In the genomic region with DNA sequence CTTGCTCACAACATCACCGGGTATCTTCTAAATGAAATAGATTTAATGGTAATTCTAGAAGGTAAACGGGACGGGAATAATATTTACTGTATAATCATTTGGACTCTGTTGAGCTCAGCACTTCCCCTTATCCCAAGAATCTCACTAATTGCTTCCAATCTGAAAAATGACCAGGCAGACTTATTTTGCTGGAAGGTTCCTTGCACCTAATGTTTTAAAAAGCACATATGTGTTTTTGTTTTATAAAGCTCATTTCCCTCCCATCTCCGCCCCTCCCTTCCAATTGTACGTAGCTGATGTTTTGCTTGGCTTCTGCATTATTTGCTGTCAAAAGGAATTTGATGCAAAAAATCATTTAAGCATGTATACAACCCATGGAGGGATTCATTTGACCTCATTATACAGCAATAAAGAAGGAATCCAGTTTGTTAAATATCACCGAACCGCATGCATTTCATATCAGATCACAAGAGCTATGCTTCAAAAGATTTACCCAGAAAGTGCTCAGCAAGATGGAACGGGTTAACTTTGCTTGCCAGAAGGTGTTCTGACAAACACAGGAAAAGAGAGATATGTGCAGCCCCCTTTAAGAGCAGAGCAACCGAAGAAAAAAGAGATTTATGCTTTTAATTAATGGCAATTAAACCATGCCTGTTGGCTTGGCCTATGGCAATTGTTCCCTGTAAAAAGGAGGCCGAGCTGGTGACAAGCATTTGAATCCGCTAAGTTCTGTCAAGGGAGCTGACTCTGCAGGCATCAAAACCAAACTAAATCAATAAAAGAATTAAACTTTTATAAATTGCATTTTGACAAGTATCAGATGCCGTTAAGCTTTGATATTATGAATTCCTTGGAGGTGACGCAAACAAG, we compare ENCODE assay signal across 20 mouse cellular contexts. TPM values are rescaled to one million over a fixed set of nuclear protein-coding genes. Genes with fewer than 3 reads are reported as not detected.
DNase-seq lines count a peak whose midpoint lies in the region; ATAC-seq lines count a peak whose summit lies in the region.
"Had no signal": no experiment of that assay in that cellular context is flagged by ENCODE, and none has a peak within 500 bp of the region (broad histone marks: within the 10 kb centered on the region; RNA-seq: fewer than 3 reads in every experiment).

No protein-coding gene starts in this region.

- no peak overlapping the region for H3K4me3 ChIP-seq in embryonic facial prominence, embryonic 11.5 days (ENCODE audit: low read depth, low read length)
- H3K4me3 ChIP-seq in midbrain, embryonic 11.5 days (ENCODE audit: low read depth, low read length) = no peak overlapping the region

- no peak overlapping the region for H3K4me2 ChIP-seq in embryonic facial prominence, embryonic 11.5 days (ENCODE audit: low read depth, low read length)
- peak overlapping the region; percentile 58; the same call in 1 of the 2 replicates for H3K4me2 ChIP-seq in midbrain, embryonic 11.5 days

- peaks cover 53% of the 10 kb centered on the region for H3K27me3 ChIP-seq in embryonic facial prominence, embryonic 11.5 days (ENCODE audit: control insufficient read depth, insufficient read depth, low read length)
- peaks cover 71% of the 10 kb centered on the region for H3K27me3 ChIP-seq in midbrain, embryonic 11.5 days (ENCODE audit: control insufficient read depth, insufficient read depth, low read length)

- 9% methylated on average over 13 of the region's 13 CpGs for WGBS in embryonic facial prominence, embryonic 11.5 days
- 7% methylated on average over 13 of the region's 13 CpGs for WGBS in midbrain, embryonic 11.5 days

- no peak overlapping the region for H3K27ac ChIP-seq in embryonic facial prominence, embryonic 11.5 days (replicated peaks; ENCODE audit: low read depth, low read length)
- H3K27ac ChIP-seq in midbrain, embryonic 11.5 days (ENCODE audit: low read depth, low read length) = no peak overlapping the region
- H3K27ac ChIP-seq: lung, embryonic 15.5 days; neural tube, embryonic 12.5 days had no signal

- H3K9ac ChIP-seq in embryonic facial prominence, embryonic 11.5 days (replicated peaks; ENCODE audit: low read length) = no peak overlapping the region
- no peak overlapping the region for H3K9ac ChIP-seq in midbrain, embryonic 11.5 days (ENCODE audit: low read length)
- H3K9ac ChIP-seq: lung, embryonic 15.5 days; neural tube, embryonic 12.5 days had no signal

- no peaks in the 10 kb centered on the region for H3K36me3 ChIP-seq in embryonic facial prominence, embryonic 11.5 days (replicated peaks; ENCODE audit: control insufficient read depth, insufficient read depth, low read depth, low read length)
- no peaks in the 10 kb centered on the region for H3K36me3 ChIP-seq in midbrain, embryonic 11.5 days (ENCODE audit: control insufficient read depth, insufficient read depth, low read length)
- H3K36me3 ChIP-seq: lung, embryonic 15.5 days; neural tube, embryonic 12.5 days had no signal

- peak; percentile 48 for DNase-seq in embryo, embryonic 10.5 days (ENCODE audit: low spot score)
- no peak for DNase-seq in embryo, embryonic 10 days (ENCODE audit: low spot score)
- DNase-seq in Muller cell, postnatal 12 days (ENCODE audit: inconsistent ontology term) = peak; percentile 73
- peak; percentile 7 for DNase-seq in embryonic facial prominence, embryonic 11.5 days (ENCODE audit: low spot score)
- peak; percentile 91 for DNase-seq in midbrain, embryonic 11.5 days (ENCODE audit: low spot score, missing footprints)
- no peak for DNase-seq in left cerebral cortex, adult 8-10 months (ENCODE audit: low spot score in 2 of 2)
- DNase-seq in layer of hippocampus, postnatal 10 days (ENCODE audit: low spot score in 2 of 2) = no peak
- DNase-seq: adrenal gland, adult 8-10 months; B cell, adult 2 months; heart, postnatal 36 days; kidney, adult 8-10 months; liver; right cerebral cortex, adult 18-20 months had no signal

- no peaks in the 10 kb centered on the region; the same call in 1 of the 2 replicates for H3K4me1 ChIP-seq in embryonic facial prominence, embryonic 11.5 days (ENCODE audit: control insufficient read depth, insufficient read depth, low read length)
- H3K4me1 ChIP-seq in midbrain, embryonic 11.5 days (ENCODE audit: control insufficient read depth, insufficient read depth, low read length) = peaks cover 34% of the 10 kb centered on the region

- H3K9me3 ChIP-seq in embryonic facial prominence, embryonic 11.5 days (replicated peaks; ENCODE audit: control insufficient read depth, low read length) = no peaks in the 10 kb centered on the region
- no peaks in the 10 kb centered on the region for H3K9me3 ChIP-seq in midbrain, embryonic 11.5 days (ENCODE audit: control insufficient read depth, low read length)
- H3K9me3 ChIP-seq: lung, embryonic 15.5 days; neural tube, embryonic 12.5 days had no signal

- no peak for ATAC-seq in embryonic facial prominence, embryonic 11.5 days (replicated peaks; ENCODE audit: insufficient number of reproducible peaks, low FRiP score, low TSS enrichment, low read depth)
- ATAC-seq in midbrain, embryonic 11.5 days (ENCODE audit: low FRiP score) = no peak
- no peak for ATAC-seq in erythroblast, adult 5-6 weeks (replicated peaks; ENCODE audit: low FRiP score, poor library complexity, severe bottlenecking)

RNA-seq across cellular contexts. Expression of a gene that starts 13.5 kb away (rescaled TPM):
- 0.08 TPM in 2 replicates for polyA plus RNA-seq in embryonic facial prominence, embryonic 11.5 days (2014; fragmentation: Nextera tagmentation; extraction: Ambion mirVana)
- polyA plus RNA-seq in midbrain, embryonic 11.5 days (2014; fragmentation: Nextera tagmentation; extraction: Ambion mirVana) = 10.3 and 12.4 TPM in 2 replicates
- total RNA-seq in left cerebral cortex, adult 8-10 months (2022) = 1 to 10 TPM in 2 of 4 experiments, under 1 TPM in 2; 0.55 to 1.2 (median 0.94) TPM
- under 1 TPM; 0.46 to 0.51 TPM for total RNA-seq in layer of hippocampus, postnatal 10 days (2021)
- not detected in 2 replicates for total RNA-seq in erythroblast, adult 5-6 weeks (2015; ENCODE audit: low replicate concordance)
- total RNA-seq in erythroblast, adult 5-6 weeks (2017; ENCODE audit: low replicate concordance) = not detected in 2 replicates
- total RNA-seq: adrenal gland, adult 8-10 months; gastrocnemius, adult 8-10 months; heart, adult 8-10 months; heart, postnatal 36 days; megakaryocyte, adult 5-6 weeks had no signal
- polyA plus RNA-seq: cortical plate, adult 2 months; lung, embryonic 15.5 days had no signal

Comparison
In these comparisons a context has a peak if more than half of its experiments do, and no peak if none do; other contexts are left out.
1. DNase-seq: peak in embryo, embryonic 10.5 days (single experiment), Muller cell, postnatal 12 days (single experiment), embryonic facial prominence, embryonic 11.5 days (single experiment) and midbrain, embryonic 11.5 days (single experiment); none in embryo, embryonic 10 days (single experiment), left cerebral cortex, adult 8-10 months (0 of 2) and layer of hippocampus, postnatal 10 days (0 of 2).